Mouse (Mus musculus): ENCODE measurements around the gene Fam71e1. TPM values are rescaled to one million over a fixed set of nuclear protein-coding genes. Genes with fewer than 3 reads are reported as not detected.
A peak's percentile ranks its signal among the peaks of the same experiment; 100 is the strongest.

Fam71e1 gene
- polyA plus RNA-seq, 1 experiment from 2014 or later: 24.9 TPM

GRCm38 (mm10) chr7:44492166-44492826 lies 4.1 kb upstream of the Fam71e1 start:
- Histone ChIP-seq H3K9ac (replicated peaks; ENCODE audit: low read depth, low read length) (no peak overlapping the region), H3K4me3 (ENCODE audit: low read depth, low read length) (no peak overlapping the region), H3K4me2 (ENCODE audit: low read depth, low read length) (no peak overlapping the region), H3K9me3 (ENCODE audit: control insufficient read depth, low read length) (no peaks in the 10 kb centered on the region), H3K4me1 (ENCODE audit: control insufficient read depth, insufficient read depth, low read length) (peaks cover 6% of the 10 kb centered on the region; the same call in 1 of the 2 replicates), H3K27ac (ENCODE audit: low read depth, low read length) (no peak overlapping the region), H3K36me3 (ENCODE audit: control insufficient read depth, insufficient read depth, low read length) (peaks cover 26% of the 10 kb centered on the region), H3K27me3 (ENCODE audit: control insufficient read depth, insufficient read depth, low read length) (no peaks in the 10 kb centered on the region)
- 95% methylated on average over 21 of the region's 21 CpGs for WGBS
- no peak for ATAC-seq (ENCODE audit: low read depth)

- H3K36me3 ChIP-seq (ENCODE audit: control insufficient read depth, insufficient read depth, low read length): peaks cover 23% of the 10 kb centered on the region
- H3K4me2 ChIP-seq (ENCODE audit: low read depth, low read length): peak overlapping the region; percentile 76; the same call in 1 of the 2 replicates
- no peak for ATAC-seq (ENCODE audit: low read depth)
- no peak overlapping the region for H3K4me3 ChIP-seq (ENCODE audit: low read depth, low read length)
- WGBS: 92% methylated on average over 12 of the region's 12 CpGs
- no peak overlapping the region for H3K9ac ChIP-seq (replicated peaks; ENCODE audit: low read depth, low read length)
- H3K4me1 ChIP-seq (ENCODE audit: control insufficient read depth, insufficient read depth, low read length): peaks cover 6% of the 10 kb centered on the region; the same call in 1 of the 2 replicates
- no peaks in the 10 kb centered on the region for H3K27me3 ChIP-seq (ENCODE audit: control insufficient read depth, insufficient read depth, low read length)
- H3K9me3 ChIP-seq (ENCODE audit: control insufficient read depth, low read length): no peaks in the 10 kb centered on the region
- no peak overlapping the region for H3K27ac ChIP-seq (ENCODE audit: low read depth, low read length)
Measured at GRCm38 (mm10) chr7:44494681-44495080, 1.7 kb upstream of the Fam71e1 start.

GRCm38 (mm10) chr7:44495086-44495485 lies 1.3 kb upstream of the Fam71e1 start:
- Histone ChIP-seq H3K4me3 (ENCODE audit: low read depth, low read length) (peak overlapping the region; percentile 77), H3K9ac (replicated peaks; ENCODE audit: low read depth, low read length) (peak overlapping the region; percentile 89), H3K36me3 (ENCODE audit: control insufficient read depth, insufficient read depth, low read length) (peaks cover 23% of the 10 kb centered on the region), H3K27me3 (ENCODE audit: control insufficient read depth, insufficient read depth, low read length) (no peaks in the 10 kb centered on the region), H3K4me1 (ENCODE audit: control insufficient read depth, insufficient read depth, low read length) (peaks cover 6% of the 10 kb centered on the region; the same call in 1 of the 2 replicates), H3K9me3 (ENCODE audit: control insufficient read depth, low read length) (no peaks in the 10 kb centered on the region), H3K27ac (ENCODE audit: low read depth, low read length) (no peak overlapping the region), H3K4me2 (ENCODE audit: low read depth, low read length) (peak overlapping the region; percentile 76)
- ATAC-seq (ENCODE audit: low read depth): no peak
- WGBS: 72% methylated on average over 7 of the region's 7 CpGs

- Histone ChIP-seq H3K4me3 (ENCODE audit: low read depth, low read length) (peak overlapping the region; percentile 77), H3K27me3 (ENCODE audit: control insufficient read depth, insufficient read depth, low read length) (no peaks in the 10 kb centered on the region), H3K27ac (ENCODE audit: low read depth, low read length) (peak overlapping the region; percentile 95), H3K36me3 (ENCODE audit: control insufficient read depth, insufficient read depth, low read length) (peaks cover 7% of the 10 kb centered on the region; the same call in 1 of the 2 replicates), H3K4me2 (ENCODE audit: low read depth, low read length) (peak overlapping the region; percentile 76), H3K4me1 (ENCODE audit: control insufficient read depth, insufficient read depth, low read length) (peaks cover 6% of the 10 kb centered on the region; the same call in 1 of the 2 replicates), H3K9me3 (ENCODE audit: control insufficient read depth, low read length) (no peaks in the 10 kb centered on the region), H3K9ac (replicated peaks; ENCODE audit: low read depth, low read length) (peak overlapping the region; percentile 89)
- no peak; the same call in 1 of the 2 replicates for ATAC-seq (ENCODE audit: low read depth)
- under 1% methylated on average over 24 of the region's 26 CpGs for WGBS
Measured at GRCm38 (mm10) chr7:44496771-44497109, 359 bp downstream of the Fam71e1 start.

GRCm38 (mm10) chr7:44497361-44498055 lies 1.1 kb downstream of the Fam71e1 start:
- 87% methylated on average over 10 of the region's 10 CpGs for WGBS
- H3K27me3 ChIP-seq (ENCODE audit: control insufficient read depth, insufficient read depth, low read length): no peaks in the 10 kb centered on the region
- peak overlapping the region; percentile 76 for H3K4me2 ChIP-seq (ENCODE audit: low read depth, low read length)
- peaks cover 6% of the 10 kb centered on the region; the same call in 1 of the 2 replicates for H3K4me1 ChIP-seq (ENCODE audit: control insufficient read depth, insufficient read depth, low read length)
- no peaks in the 10 kb centered on the region for H3K9me3 ChIP-seq (ENCODE audit: control insufficient read depth, low read length)
- H3K4me3 ChIP-seq (ENCODE audit: low read depth, low read length): peak overlapping the region; percentile 77
- H3K27ac ChIP-seq (ENCODE audit: low read depth, low read length): no peak overlapping the region; the same call in 1 of the 2 replicates
- no peak for ATAC-seq (ENCODE audit: low read depth)
- H3K36me3 ChIP-seq (ENCODE audit: control insufficient read depth, insufficient read depth, low read length): no peaks in the 10 kb centered on the region
- H3K9ac ChIP-seq (replicated peaks; ENCODE audit: low read depth, low read length): peak overlapping the region; percentile 89; the same call in 1 of the 2 replicates

GRCm38 (mm10) chr7:44498922-44499321 lies 2.5 kb downstream of the Fam71e1 start:
- Histone ChIP-seq H3K27ac (ENCODE audit: low read depth, low read length) (no peak overlapping the region), H3K36me3 (ENCODE audit: control insufficient read depth, insufficient read depth, low read length) (no peaks in the 10 kb centered on the region), H3K27me3 (ENCODE audit: control insufficient read depth, insufficient read depth, low read length) (no peaks in the 10 kb centered on the region), H3K4me2 (ENCODE audit: low read depth, low read length) (no peak overlapping the region), H3K4me3 (ENCODE audit: low read depth, low read length) (no peak overlapping the region), H3K9ac (replicated peaks; ENCODE audit: low read depth, low read length) (no peak overlapping the region), H3K9me3 (ENCODE audit: control insufficient read depth, low read length) (no peaks in the 10 kb centered on the region), H3K4me1 (ENCODE audit: control insufficient read depth, insufficient read depth, low read length) (peaks cover 6% of the 10 kb centered on the region; the same call in 1 of the 2 replicates)
- WGBS: 81% methylated on average over 1 of the region's 1 CpGs
- ATAC-seq (ENCODE audit: low read depth): no peak

GRCm38 (mm10) chr7:44500046-44500445 lies 3.7 kb downstream of the Fam71e1 start:
- Histone ChIP-seq H3K27ac (ENCODE audit: low read depth, low read length) (no peak overlapping the region), H3K4me3 (ENCODE audit: low read depth, low read length) (no peak overlapping the region), H3K9ac (replicated peaks; ENCODE audit: low read depth, low read length) (no peak overlapping the region), H3K4me2 (ENCODE audit: low read depth, low read length) (no peak overlapping the region), H3K9me3 (ENCODE audit: control insufficient read depth, low read length) (no peaks in the 10 kb centered on the region), H3K4me1 (ENCODE audit: control insufficient read depth, insufficient read depth, low read length) (peaks cover 6% of the 10 kb centered on the region; the same call in 1 of the 2 replicates), H3K36me3 (ENCODE audit: control insufficient read depth, insufficient read depth, low read length) (no peaks in the 10 kb centered on the region), H3K27me3 (ENCODE audit: control insufficient read depth, insufficient read depth, low read length) (no peaks in the 10 kb centered on the region)
- 66% methylated on average over 19 of the region's 20 CpGs for WGBS
- no peak for ATAC-seq (ENCODE audit: low read depth)

GRCm38 (mm10) chr7:44501563-44502115 lies 5.3 kb downstream of the Fam71e1 start:
- Histone ChIP-seq H3K9me3 (ENCODE audit: control insufficient read depth, low read length) (no peaks in the 10 kb centered on the region), H3K27me3 (ENCODE audit: control insufficient read depth, insufficient read depth, low read length) (no peaks in the 10 kb centered on the region), H3K4me1 (ENCODE audit: control insufficient read depth, insufficient read depth, low read length) (no peaks in the 10 kb centered on the region), H3K36me3 (ENCODE audit: control insufficient read depth, insufficient read depth, low read length) (no peaks in the 10 kb centered on the region), H3K27ac (ENCODE audit: low read depth, low read length) (no peak overlapping the region), H3K4me2 (ENCODE audit: low read depth, low read length) (no peak overlapping the region), H3K9ac (replicated peaks; ENCODE audit: low read depth, low read length) (no peak overlapping the region), H3K4me3 (ENCODE audit: low read depth, low read length) (no peak overlapping the region)
- 38% methylated on average over 5 of the region's 5 CpGs for WGBS
- ATAC-seq (ENCODE audit: low read depth): peak; percentile 58; the same call in 1 of the 2 replicates

GRCm38 (mm10) chr7:44507491-44507890 lies 11.1 kb downstream of the Fam71e1 start:
- H3K36me3 ChIP-seq (ENCODE audit: control insufficient read depth, insufficient read depth, low read length): no peaks in the 10 kb centered on the region
- no peak for ATAC-seq (ENCODE audit: low read depth)
- no peak overlapping the region for H3K4me2 ChIP-seq (ENCODE audit: low read depth, low read length)
- H3K4me1 ChIP-seq (ENCODE audit: control insufficient read depth, insufficient read depth, low read length): no peaks in the 10 kb centered on the region
- H3K4me3 ChIP-seq (ENCODE audit: low read depth, low read length): no peak overlapping the region
- H3K27me3 ChIP-seq (ENCODE audit: control insufficient read depth, insufficient read depth, low read length): no peaks in the 10 kb centered on the region
- H3K9me3 ChIP-seq (ENCODE audit: control insufficient read depth, low read length): no peaks in the 10 kb centered on the region
- no peak overlapping the region for H3K9ac ChIP-seq (replicated peaks; ENCODE audit: low read depth, low read length)
- H3K27ac ChIP-seq (ENCODE audit: low read depth, low read length): no peak overlapping the region
